Mouse (Mus musculus) left cerebral cortex, adult 2 months (tissue): ENCODE measurements around the gene Ndufs5. TPM values are rescaled to one million over a fixed set of nuclear protein-coding genes. Genes with fewer than 3 reads are reported as not detected.

Experiments used
- DNase-seq, 2 experiments: peaks; one replicate each; pipeline ENCODE4 v3.0.0; 2021 to 2022; ENCODE audit warnings: low spot score in 2 of 2, mixed read lengths in 1 of 2; ENCODE audit errors: extremely low spot score in 1 of 2
- H3K27ac ChIP-seq: fragments of 200-600 bp; 2 replicates; pipeline ENCODE4 v1.8.1; 2022
- H3K4me3 ChIP-seq: fragments of 200-600 bp; 2 replicates; pipeline ENCODE4 v1.8.1; 2022
- CTCF ChIP-seq: fragments of 200-600 bp; IDR thresholded peaks from 2 replicates; pipeline ENCODE4 v1.8.1; 2022; ENCODE audit warnings: antibody characterized with exemption, mild to moderate bottlenecking, moderate library complexity
- intact Hi-C: fragments of 180-260 bp; cut with DNase I; formaldehyde crosslinking; loops from one replicate; pipeline ENCODE4 v1.15.1; 2025
- total RNA-seq, 2 experiments: library from RNA; stranded (reverse); gene quantifications; 2 replicates each; pipeline ENCODE4 v1.2.3; 2021

Ndufs5 gene
- total RNA-seq, 2 experiments from 2014 or later, result 184 to 196 TPM

DNA sequence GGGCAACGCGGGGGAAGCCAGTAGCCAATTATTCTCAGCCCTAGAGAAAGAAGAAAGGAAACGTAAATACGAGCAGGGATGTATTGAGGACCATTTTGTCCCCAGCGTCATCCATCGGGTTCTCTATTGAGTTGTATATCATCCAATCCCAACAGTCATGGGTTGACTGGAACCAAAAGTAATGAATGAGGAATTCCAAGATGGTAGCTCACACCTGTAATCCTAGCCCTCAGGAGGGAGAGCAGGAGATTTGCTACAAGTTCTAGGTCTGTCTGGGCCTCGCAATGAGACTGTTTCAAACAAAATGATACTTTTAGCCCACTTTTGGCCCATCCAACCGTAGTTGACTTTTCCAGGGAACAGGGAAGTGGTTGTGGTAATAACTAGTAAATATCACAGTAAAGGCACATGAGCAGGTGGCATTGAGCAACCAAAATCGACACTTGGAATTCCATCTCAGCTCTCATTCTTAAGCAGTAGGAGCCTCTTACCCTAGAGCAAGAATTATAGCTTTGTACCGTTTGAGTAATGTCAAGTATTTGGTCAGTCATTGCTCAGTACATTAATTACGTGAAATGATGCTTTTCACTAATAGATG, 52.2 kb downstream of the Ndufs5 start:
- no peak for DNase-seq
- intact Hi-C loops, result loop anchor here (2.0 to 5.0 kb wide), 3 partner anchors 33 to 358 kb away; no protein-coding TSS in a partner anchor
- Histone ChIP-seq H3K4me3 (peak overlapping the region; percentile 70), H3K27ac (peak overlapping the region; percentile 87)
- no peak for TF ChIP-seq CTCF

DNA sequence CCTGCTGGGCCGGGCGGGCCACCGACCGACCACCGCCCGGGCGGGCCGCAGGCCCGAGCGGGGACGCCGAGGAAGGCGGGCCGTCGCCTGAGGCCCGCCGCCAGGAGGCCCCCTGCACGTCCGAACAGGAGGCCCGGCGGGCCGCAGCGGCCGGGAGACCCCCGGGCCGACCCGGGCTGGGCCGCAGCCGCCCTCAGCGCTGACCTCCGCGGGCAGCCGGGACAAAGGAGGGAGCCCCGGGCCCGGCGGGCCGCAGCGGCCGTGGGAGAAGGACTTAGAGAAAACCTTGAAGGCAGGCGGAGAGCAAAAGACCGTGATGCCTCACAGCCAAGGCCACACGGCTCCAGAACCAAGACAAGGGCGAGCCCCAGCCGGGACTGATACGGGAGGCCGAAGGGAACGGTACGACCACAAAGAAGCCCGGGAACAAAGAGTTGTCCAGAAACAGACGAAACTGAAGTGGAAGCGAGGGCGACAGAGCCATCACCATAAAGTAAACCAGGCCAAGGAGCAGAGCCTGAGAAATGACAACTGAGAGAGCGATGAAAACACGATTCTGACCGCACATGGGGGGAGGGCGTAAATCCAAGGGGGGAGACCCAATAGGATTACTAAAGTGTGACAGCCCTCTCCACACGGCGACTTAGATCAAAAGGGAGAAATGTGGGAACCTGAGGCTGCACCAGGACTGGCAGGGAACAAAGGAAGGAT, 52.9 kb downstream of the Ndufs5 start:
- Histone ChIP-seq H3K27ac (peak overlapping the region; percentile 87), H3K4me3 (peak overlapping the region; percentile 70)
- no peak for DNase-seq
- intact Hi-C loops, result loop anchor here (2.0 to 5.0 kb wide), 2 partner anchors 32 to 358 kb away; no protein-coding TSS in a partner anchor
- no peak; the same call in 1 of the 2 replicates for TF ChIP-seq CTCF

DNA sequence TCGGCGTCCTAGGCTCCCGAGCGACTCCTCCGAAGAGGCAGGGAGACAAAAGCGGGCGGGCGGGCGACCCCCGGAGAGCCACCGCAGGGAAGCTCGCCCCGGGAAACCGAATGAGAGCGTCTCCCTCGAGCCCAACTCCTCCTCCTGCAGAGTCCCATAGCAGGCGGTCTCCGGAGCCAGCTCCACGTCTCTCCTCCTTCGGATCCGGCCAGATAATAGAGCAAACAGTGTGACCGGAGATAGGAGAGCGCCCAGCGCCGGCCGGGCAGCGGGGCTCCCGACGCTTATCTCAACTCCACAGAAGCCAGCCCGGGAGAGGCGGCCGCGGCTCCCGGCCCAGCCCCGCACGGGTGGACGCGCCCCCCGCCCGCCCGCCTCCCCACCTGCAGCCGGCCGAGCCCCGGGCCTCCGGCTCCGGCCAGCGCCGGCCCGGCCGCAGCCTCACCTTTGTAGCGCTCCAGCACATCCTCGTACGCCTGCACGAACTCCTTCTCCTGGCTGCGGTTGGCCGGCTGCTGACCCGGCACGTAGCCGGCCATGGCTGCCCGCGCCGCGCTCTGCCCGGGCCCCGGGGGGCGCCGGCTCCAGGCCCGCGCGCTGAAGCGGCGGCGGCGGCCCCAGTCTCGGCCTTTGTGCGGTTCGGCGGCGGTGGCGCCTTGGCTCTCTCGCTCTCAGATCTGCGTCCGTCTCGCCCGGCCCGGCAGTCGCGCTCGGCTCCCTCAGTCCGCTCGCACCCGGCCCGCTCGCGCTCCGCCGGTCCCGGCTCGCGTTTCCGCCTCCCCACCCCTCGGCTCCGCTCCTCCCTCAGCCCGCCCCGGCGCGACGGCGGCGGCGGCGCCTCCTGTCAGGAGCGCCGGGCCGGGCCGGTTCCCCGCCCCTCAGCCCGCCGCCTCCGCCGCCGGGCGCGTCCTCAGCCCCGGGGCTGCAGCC, 53.7 kb downstream of the Ndufs5 start:
- intact Hi-C loops, result loop anchor here (2.0 kb wide), 1 partner anchor 31 kb away; no protein-coding TSS in a partner anchor
- H3K27ac ChIP-seq, result peak overlapping the region; percentile 48
- no peak for TF ChIP-seq CTCF
- H3K4me3 ChIP-seq, result peak overlapping the region; percentile 70
- peak; percentile 73 to 74 for DNase-seq

- no peak for DNase-seq
- peak overlapping the region; percentile 70 for H3K4me3 ChIP-seq
- no peak for TF ChIP-seq CTCF
- peak overlapping the region; percentile 48 for H3K27ac ChIP-seq
- intact Hi-C loops, result no loop called here
Measured at GRCm38 (mm10) chr4:123663688-123663965, 54.4 kb downstream of the Ndufs5 start.

DNA sequence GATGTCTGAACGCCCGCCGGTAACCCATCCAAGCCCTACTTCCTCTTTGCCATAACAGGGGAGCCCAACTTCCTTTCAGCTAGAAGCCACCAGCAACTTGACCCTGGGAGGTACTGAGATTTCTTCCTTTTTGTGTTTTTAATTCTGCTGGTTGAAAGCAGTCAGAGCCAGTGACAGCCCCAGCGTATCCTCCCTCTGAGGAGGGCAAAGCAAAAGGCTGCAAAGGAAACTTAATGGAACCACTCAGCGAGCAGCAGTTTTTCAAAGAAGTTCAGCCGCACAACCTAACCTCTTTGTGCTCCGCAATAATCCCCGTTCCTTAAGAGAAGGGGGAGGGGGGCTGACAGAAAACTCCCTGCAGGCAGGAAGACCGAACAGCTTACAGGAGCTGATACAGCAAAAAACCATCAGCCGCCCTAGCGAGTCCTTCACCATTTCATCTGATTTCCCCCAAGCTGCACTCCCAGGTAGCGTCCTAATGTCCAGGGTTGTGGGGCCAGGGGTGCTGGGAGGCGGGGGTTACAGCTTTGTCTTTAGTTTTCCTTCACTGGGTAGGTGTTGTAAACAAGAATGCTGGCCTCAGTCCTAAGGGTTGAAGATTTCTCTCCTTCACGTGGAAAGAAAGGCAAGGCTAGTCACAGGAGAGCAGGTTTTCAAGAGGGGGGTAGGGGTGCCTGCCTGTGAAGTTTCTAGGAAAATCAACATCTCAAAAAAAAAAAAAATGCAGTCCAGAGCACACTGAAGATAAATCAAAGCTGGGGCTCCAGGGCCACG, 54.9 kb downstream of the Ndufs5 start:
- DNase-seq, result no peak
- H3K27ac ChIP-seq, result peak overlapping the region; percentile 48

More for the DNA sequence above, 54.9 kb downstream of the Ndufs5 start:
- no peak for TF ChIP-seq CTCF
- intact Hi-C loops, result no loop called here
- H3K4me3 ChIP-seq, result peak overlapping the region; percentile 70

Other genes starting within 250 kb of the Ndufs5 start
- gene Macf1, start 33.8 kb downstream of the Ndufs5 start, total RNA-seq, result 100 to 1,000 TPM; 242 to 255 TPM
- 10 to 100 TPM; 60.7 to 61.0 TPM for gene Akirin1, start 32.1 kb upstream of the Ndufs5 start, total RNA-seq
- under 1 TPM; 0.61 to 0.72 TPM for gene Rhbdl2, start 69.7 kb upstream of the Ndufs5 start, total RNA-seq
- not detected for gene 4933427I04Rik, start 141.5 kb upstream of the Ndufs5 start, total RNA-seq
- gene Mycbp, start 186.6 kb upstream of the Ndufs5 start, total RNA-seq, result 10 to 100 TPM; 10.0 to 16.8 TPM
- 10 to 100 TPM; 55.3 to 61.5 TPM for gene Rragc, start 199.2 kb upstream of the Ndufs5 start, total RNA-seq
- gene 4930535I16Rik, start 199.8 kb upstream of the Ndufs5 start, total RNA-seq, result not detected